Mouse (Mus musculus) kidney, postnatal 10 days (tissue): ENCODE results near the gene 4931422A03Rik.

ENCODE experiments used
- DNase-seq: peaks from one replicate; pipeline ENCODE4 v3.0.0; 2021; ENCODE audit warnings: mixed read lengths

The 4931422A03Rik gene

DNA sequence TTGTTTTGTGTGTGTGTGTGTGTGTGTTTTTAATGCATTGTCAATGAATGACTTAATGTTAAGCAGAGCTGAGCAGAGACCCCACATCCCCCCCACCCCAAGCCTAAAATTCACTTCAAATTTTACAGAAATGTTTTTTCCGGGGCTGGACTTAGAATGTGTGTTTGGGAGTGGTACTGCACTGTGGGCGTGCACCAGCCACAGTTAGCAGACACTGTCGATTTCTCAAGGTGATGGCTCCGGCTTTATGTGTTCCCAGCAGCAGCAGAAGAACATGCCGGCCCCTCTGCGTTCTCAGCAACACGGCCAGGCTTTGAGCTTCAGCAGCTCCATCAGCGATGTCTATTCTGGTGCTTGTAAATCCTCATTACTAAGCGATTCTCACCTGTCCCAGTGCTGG lies 95.7 kb downstream of the 4931422A03Rik start:
- DNase-seq, result no peak

DNA sequence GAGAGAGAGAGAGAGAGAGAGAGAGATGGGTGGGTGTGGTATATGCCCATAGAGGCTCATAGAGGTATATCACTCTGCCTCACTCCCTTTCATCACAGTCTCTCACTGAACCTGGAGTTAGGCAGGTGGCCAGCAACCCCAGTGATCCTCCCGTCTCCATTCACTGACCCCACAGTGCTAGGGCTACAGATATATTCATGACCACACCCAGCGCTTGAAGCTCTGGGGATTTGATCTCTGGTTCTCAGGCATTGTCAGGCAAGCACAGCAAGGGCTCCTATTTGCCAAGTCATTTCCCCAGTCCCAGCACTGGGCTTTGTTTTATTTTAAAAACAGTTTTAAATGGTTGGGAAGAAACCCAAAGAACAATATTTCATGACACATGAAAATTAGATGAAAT lies 96.1 kb downstream of the 4931422A03Rik start:
- no peak for DNase-seq

DNA sequence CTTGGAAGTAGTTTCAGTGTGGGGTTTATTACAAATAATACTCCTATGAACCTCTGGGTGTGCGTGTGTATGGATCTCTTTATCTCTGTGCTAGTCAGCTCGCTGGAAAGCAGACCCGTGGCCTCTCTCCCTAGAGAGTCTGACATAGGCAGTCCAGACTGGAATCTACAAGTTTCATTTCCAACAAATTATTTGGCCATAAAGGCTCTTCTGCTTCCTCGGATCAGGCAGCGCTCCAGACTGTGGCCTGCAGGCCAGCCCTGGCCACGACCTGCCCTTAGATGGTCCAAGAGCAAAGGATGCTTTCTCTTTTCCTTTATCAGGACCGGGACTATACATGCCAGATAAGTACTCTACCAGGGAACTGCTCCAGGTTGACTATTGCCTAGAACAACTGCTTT lies 96.7 kb downstream of the 4931422A03Rik start:
- DNase-seq, result peak; percentile 60

DNA sequence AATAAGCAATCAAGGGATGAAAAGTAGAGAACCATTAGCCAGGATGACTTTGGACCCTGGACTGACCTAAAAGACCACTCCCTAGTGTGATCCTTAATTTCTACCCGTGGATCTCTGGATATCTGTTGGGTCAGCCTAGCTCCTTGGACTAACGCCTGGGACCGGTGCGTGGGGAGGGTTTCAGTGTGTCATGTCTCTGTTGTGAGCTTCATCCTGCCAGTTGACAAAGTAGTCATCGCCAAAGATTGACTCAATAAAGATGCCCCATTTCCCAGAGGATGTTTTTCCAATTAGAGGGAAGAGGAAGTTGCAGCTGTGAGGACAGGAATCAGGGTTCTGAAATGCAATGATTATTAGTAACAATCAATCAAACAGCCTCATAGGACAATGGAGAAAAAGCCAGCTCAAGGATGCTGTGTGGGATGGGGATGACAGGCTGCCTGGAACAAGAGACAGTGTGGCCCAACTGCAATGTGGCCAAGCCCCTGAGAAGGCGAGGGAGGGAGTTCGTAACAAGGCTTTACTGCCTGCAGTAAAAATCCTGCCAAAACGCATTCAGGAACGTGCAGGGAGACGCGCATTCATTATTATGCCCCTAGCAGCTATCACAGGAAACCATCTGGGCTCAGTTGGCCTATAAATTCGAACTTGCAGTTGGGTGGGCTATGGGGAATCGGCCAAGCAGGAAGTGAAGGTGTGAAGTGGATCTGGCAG lies 97.7 kb downstream of the 4931422A03Rik start:
- peak; percentile 43 for DNase-seq

DNA sequence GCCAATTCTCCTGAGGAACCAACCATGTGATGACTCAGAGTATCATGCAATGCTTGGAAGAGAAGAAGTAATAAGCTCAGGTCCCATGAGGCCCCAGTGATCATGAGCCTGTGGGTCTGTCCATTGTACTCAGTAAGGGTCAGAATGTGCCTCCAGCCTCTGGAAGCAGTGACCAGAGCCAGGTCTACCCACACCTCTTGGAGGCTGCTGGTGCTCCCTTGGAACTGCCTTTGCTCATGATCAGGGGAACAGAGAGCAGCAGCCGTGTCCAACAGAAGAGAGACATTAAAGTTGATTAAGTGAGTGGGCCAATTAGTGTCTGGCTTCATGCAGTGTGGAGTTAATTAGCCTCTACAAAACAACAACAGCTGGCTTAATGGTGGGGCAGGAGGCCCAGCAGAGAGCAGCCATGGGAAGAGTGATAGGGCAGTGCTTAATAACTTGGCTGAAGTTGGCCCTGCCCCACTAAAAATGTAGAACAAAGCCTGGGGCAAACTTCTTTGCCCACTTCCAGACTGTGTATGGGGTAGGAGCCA lies 100.5 kb downstream of the 4931422A03Rik start:
- DNase-seq, result no peak

DNA sequence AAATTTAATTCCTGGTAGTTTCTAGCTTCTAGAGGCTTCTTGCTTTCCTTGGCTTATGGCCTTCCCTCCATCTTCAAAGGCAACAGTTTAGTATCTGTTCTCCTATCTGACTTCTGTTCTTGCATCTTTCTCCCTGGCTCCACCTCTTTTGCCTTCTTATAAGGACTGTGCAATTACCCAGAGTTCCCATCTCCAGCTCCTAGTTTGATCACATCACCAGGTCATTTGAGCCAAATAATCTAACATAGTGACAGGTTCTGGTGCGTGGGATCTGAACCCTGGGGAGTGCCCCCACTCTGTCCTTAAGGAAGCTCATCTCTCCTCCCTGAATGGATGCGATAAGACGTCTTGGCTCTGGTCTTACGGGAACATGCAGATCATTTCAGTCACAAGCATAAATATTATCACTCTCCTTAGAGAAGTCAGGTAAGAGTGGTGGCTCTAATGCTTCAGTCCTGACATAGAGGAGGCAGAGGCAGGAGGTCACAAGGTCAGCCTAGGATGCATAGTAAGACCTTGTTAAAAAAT lies 101.5 kb downstream of the 4931422A03Rik start:
- no peak for DNase-seq

DNA sequence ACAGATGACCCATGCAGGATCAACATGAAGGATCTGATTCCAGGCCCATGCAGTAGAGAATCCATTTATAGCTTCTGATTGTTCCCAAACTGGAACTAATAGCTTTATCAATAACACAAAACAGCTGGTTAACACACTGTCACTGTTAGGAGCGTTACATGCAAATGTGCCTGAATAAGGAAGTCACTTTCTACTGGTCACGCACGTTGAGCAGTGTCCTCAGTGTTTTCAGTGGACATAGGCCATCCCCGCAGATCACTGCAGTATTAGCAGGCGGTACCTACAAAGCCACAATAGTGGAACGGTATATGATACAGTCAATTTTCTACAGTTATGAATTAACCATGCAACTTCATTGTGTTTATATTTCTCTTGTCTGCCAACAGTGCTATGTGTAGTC lies 108.7 kb downstream of the 4931422A03Rik start:
- DNase-seq, result no peak

DNA sequence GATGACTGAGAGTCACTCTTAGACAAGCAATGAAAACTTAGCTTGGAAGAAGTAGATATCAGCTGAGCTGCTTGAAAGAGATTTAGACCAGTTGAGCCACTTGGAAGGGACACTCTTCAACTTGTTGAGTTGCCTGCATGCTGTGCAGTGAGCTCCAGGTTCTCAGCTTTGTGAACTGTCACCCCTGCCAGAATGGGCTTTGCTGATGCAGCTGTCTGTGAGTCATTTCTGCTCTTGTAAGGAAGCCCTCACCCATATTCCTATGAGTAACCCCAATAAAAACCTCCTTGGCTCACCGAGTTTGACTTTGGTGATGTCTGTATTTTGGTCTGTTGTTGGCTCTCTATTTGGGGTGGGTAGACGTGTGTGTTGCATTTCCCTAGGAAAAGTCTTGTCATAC lies 109.8 kb downstream of the 4931422A03Rik start:
- no peak for DNase-seq

DNA sequence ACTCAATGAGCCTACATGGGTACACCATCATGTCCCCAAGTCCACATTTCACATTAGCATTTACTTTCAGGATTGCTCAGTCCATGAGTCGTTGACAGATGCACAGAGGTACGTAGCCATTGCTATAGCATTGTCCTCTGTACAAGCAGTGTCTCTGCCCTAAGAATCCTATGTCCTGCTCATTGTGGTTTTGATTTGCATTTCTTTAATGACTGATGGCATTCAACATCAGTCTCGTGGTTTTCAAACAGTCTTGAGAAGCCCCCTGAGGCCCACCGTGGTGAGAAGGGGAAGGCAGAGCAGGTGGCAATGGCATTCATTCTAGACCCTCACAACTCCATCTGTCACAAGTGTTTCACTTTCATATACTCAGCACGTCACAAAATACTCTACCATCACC lies 110.8 kb downstream of the 4931422A03Rik start:
- no peak for DNase-seq
